Mouse (Mus musculus) lung, embryonic 14.5 days (tissue): ENCODE results near the gene Rnf167. TPM values are rescaled to one million over a fixed set of nuclear protein-coding genes. Genes with fewer than 3 reads are reported as not detected.

ENCODE experiments used
- ATAC-seq: fragments of 200-750 bp; cut with Nextera tagmentation; 2 replicates; pipeline ENCODE4 v1.8.0; 2017; ENCODE audit warnings: mild to moderate bottlenecking, moderate TSS enrichment, moderate library complexity; ENCODE audit not compliant: insufficient read depth
- DNase-seq: peaks from one replicate; pipeline ENCODE4 v3.0.0-alpha.2; 2015
- H3K27ac ChIP-seq: fragments of 300-500 bp; sonication (generic); 2 replicates; pipeline ENCODE4 v1.5.1; 2014; ENCODE audit warnings: low read depth, mild to moderate bottlenecking, moderate library complexity
- H3K27me3 ChIP-seq: fragments of 300-500 bp; sonication (generic); 2 replicates; pipeline ENCODE4 v1.6.1; 2014; ENCODE audit warnings: low read length, control low read depth; ENCODE audit not compliant: insufficient read depth
- H3K36me3 ChIP-seq: fragments of 300-500 bp; sonication (generic); 2 replicates; pipeline ENCODE4 v1.6.1; 2014; ENCODE audit warnings: control low read depth; ENCODE audit not compliant: insufficient read depth
- H3K4me1 ChIP-seq: fragments of 300-500 bp; sonication (generic); 2 replicates; pipeline ENCODE4 v1.6.1; 2014; ENCODE audit warnings: antibody characterized with exemption, control low read depth; ENCODE audit not compliant: insufficient read depth
- H3K4me2 ChIP-seq: fragments of 300-500 bp; sonication (generic); 2 replicates; pipeline ENCODE4 v1.6.1; 2014; ENCODE audit warnings: mild to moderate bottlenecking
- H3K4me3 ChIP-seq: fragments of 300-500 bp; sonication (generic); 2 replicates; pipeline ENCODE4 v1.5.1; 2014; ENCODE audit warnings: low read depth, low read length
- H3K9ac ChIP-seq: fragments of 300-500 bp; sonication (generic); 2 replicates; pipeline ENCODE4 v1.6.1; 2014
- H3K9me3 ChIP-seq: fragments of 300-500 bp; sonication (generic); 2 replicates; pipeline ENCODE4 v1.6.1; 2016; ENCODE audit warnings: low read depth, low read length, control low read depth
- CTCF ChIP-seq: IDR thresholded peaks from 2 replicates; pipeline ENCODE4 v1.5.1; 2016; ENCODE audit warnings: antibody characterized with exemption, low read depth
- WGBS: fragments of 180-500 bp; shearing (Covaris S2); extraction: QIAGEN DNeasy Blood & Tissue Kit; methylation state at CpG from one replicate; pipeline ENCODE4 v1.1.7; 2014; 5-methylcytosine and 5-hydroxymethylcytosine counted together
- polyA plus RNA-seq: library from polyadenylated mRNA; unstranded; fragments of >200 nt; fragmentation: Nextera tagmentation; extraction: Ambion mirVana; gene quantifications from 2 replicates; pipeline ENCODE4 v1.2.1, GENCODE M21; 2014

The Rnf167 gene
- polyA plus RNA-seq, 1 experiment from 2014 or later, result 98.8 TPM

DNA sequence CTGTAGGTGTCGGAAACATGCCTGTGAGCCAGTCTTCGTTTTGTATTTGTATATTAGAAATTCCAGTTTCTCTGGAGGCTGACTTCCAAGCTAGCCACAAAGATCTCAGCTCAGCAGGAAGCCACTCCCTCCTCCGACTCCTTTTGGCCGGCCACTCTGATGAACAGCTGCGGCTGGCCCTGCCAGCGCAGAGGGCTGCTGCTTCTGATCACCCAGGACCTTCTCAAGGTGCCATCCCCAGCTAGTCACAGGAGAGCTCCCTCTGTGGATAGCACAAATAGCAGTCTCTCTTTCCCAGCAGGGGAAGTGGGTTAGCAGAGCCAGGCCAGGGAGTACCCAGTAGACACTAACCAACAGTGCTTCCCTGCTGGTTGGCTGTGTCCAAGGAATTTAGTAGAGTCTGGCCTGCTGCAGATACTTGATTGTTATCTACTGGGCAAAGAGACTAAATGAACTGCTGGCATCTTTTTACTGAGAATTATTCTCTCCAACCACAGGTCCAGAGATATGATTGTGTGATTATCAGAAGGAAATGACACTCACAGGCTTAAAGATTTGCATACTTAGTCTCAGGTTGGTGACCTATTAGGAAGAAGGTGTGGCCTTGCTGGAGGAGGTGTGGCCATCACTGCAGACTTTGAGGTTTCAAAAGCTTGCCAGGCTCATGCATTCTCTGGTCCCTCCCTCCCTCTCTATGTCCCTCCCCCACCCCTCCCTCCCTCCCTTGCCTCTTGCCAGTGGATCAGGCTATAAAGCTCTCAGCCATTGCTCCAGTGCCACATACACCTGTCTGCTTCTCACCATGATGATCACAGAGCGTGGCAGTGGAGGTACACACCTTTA is 24.8 kb upstream of the Rnf167 start:
- H3K4me1 ChIP-seq, result no peaks in the 10 kb centered on the region
- 28% methylated on average over 7 of the region's 7 CpGs for WGBS
- no peak for TF ChIP-seq CTCF
- H3K9ac ChIP-seq, result no peak overlapping the region
- H3K27ac ChIP-seq, result 0 out of 2 replicates have a peak overlapping the region, but pooled peaks have one; percentile 24
- ATAC-seq (no peak), DNase-seq (peak; percentile 46)
- H3K27me3 ChIP-seq, result no peaks in the 10 kb centered on the region
- H3K4me2 ChIP-seq, result no peak overlapping the region
- no peaks in the 10 kb centered on the region for H3K36me3 ChIP-seq
- no peaks in the 10 kb centered on the region for H3K9me3 ChIP-seq
- H3K4me3 ChIP-seq, result no peak overlapping the region

DNA sequence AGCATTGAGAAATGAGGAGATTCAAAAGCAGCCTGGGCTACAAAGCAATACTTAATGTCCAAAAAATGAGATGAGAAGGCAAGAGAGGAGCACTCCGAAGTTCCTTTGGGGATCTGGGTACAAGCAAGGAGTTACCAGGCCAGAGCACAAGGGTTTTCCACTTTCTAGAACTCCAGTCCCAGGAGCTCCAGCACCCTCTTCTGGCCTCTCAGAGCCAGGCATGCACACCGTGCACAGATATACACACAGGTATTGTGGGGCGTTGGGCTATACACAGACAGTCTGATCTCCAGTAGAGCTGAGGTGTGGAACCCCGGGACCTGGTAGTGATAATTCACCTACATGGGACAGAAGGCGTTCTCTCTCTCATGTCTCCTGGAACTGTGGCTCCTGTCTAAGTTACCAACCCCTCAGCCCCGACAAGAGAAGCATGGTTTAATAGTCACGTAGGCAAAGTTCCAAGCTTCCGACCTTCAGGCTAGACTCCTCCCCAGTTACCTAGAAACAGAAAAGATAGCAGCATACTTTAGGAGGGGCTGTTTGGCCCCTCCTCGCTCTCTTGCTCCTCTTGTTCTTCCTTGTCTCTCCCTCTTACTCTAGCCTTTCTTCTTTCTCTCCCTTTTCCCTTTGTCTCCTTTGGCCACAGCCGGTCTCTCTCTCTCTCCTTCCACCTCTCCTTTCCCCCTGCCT is 23.8 kb upstream of the Rnf167 start:
- no peak overlapping the region for H3K4me3 ChIP-seq
- H3K9ac ChIP-seq, result no peak overlapping the region
- WGBS, result 70% methylated on average over 10 of the region's 10 CpGs
- no peaks in the 10 kb centered on the region for H3K9me3 ChIP-seq
- peak; percentile 34 for DNase-seq
- H3K27ac ChIP-seq, result no peak overlapping the region
- ATAC-seq, result no peak
- H3K4me1 ChIP-seq, result no peaks in the 10 kb centered on the region
- H3K4me2 ChIP-seq, result no peak overlapping the region
- no peaks in the 10 kb centered on the region for H3K36me3 ChIP-seq
- TF ChIP-seq CTCF, result peak; percentile 45
- no peaks in the 10 kb centered on the region for H3K27me3 ChIP-seq

DNA sequence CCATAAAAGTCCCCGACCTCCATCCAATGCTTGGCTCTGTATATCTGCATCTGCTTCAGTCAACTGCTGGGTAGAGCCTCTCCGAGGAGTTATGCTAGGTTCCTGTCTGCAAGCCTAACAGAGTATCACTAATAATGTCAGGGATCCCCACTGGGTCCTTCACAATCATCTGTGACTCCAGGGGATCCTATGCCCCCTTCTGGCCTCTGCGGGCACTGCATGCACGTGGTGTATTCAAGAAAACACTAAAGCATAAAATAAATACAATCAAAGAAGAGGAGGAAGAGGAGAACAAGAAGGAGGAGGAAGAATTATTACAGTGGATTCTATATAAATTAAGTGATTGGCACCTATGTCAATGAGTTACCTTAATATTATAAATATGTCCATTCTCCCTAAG is 21.6 kb upstream of the Rnf167 start:
- peak; percentile 77 for DNase-seq

DNA sequence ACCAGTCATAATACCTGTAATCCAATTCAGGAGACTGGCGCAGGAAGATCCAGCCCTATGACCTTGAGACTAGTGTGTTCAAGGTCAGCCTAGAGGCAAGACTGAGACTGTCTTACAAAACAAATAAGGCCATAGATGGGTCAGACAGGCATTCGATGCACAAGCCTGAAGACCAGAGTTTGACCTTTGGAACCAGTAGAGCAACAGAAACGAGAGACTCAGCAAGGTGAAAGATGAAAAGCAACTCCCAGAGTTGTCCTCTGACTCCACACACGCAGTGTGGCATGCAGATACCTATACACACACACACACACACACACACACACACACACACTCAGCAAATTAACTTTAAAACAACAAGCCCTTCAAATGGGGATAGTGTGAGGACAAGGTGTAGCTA is 20.2 kb upstream of the Rnf167 start:
- DNase-seq, result no peak
- H3K27ac ChIP-seq, result no peak overlapping the region
- H3K9me3 ChIP-seq, result no peaks in the 10 kb centered on the region
- H3K4me2 ChIP-seq, result no peak overlapping the region
- no peaks in the 10 kb centered on the region for H3K36me3 ChIP-seq
- H3K4me1 ChIP-seq, result no peaks in the 10 kb centered on the region
- no peak overlapping the region for H3K4me3 ChIP-seq
- 60% methylated on average over 4 of the region's 4 CpGs for WGBS
- no peak overlapping the region for H3K9ac ChIP-seq
- no peak for TF ChIP-seq CTCF
- H3K27me3 ChIP-seq, result no peaks in the 10 kb centered on the region
- no peak for ATAC-seq

More for the DNA sequence above, 21.6 kb upstream of the Rnf167 start:
- Histone ChIP-seq H3K9ac (no peak overlapping the region), H3K4me2 (no peak overlapping the region), H3K9me3 (no peaks in the 10 kb centered on the region), H3K36me3 (no peaks in the 10 kb centered on the region), H3K4me3 (no peak overlapping the region), H3K4me1 (no peaks in the 10 kb centered on the region), H3K27ac (no peak overlapping the region), H3K27me3 (no peaks in the 10 kb centered on the region)
- ATAC-seq, result no peak
- 39% methylated on average over 4 of the region's 4 CpGs for WGBS
- TF ChIP-seq CTCF, result peak; percentile 70

DNA sequence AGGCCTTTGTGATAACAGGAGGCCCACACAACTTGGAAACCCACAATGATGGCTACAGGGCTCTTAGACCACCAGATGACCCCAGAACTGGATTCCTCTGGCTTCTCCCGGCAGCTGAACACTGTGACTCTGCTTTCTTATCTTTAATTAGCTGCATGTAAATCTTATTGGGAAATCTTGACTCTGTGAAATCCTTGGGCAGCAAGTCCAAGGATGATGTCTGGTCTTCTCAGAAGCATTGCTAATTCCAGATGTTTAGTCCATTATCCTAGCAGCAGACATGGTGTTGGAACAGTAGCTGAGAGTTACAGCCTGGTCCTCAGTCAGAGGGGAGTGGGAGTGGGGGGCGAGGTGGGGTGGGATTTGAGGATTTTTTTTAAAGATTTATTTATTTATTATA is 18.6 kb upstream of the Rnf167 start:
- H3K36me3 ChIP-seq, result no peaks in the 10 kb centered on the region
- H3K4me2 ChIP-seq, result no peak overlapping the region
- DNase-seq (peak; percentile 34), ATAC-seq (no peak)
- no peak overlapping the region for H3K4me3 ChIP-seq
- WGBS, result 57% methylated on average over 2 of the region's 2 CpGs
- no peak overlapping the region for H3K9ac ChIP-seq
- no peak overlapping the region for H3K27ac ChIP-seq
- H3K27me3 ChIP-seq, result no peaks in the 10 kb centered on the region
- H3K9me3 ChIP-seq, result no peaks in the 10 kb centered on the region
- no peaks in the 10 kb centered on the region for H3K4me1 ChIP-seq
- no peak for TF ChIP-seq CTCF

DNA sequence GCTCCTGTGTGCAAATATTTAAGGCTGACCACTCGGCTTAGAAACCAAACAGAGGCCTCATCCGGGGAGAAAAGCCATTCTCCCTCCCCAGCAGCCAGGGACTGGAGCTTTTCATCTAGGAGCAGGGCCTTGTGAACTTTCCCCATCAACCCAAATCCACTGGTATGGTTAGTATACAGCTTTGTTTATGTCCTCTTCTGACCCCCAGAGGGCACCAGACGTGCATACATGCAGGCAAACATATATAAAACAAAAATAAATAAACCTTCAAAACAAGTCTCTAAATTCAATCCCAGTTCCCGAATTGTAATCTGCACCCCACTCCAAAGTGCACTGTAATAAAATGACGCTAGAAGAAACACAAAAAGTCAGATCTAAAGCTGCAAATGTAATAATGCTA is 17.5 kb upstream of the Rnf167 start:
- WGBS, result 46% methylated on average over 5 of the region's 5 CpGs
- Histone ChIP-seq H3K27me3 (no peaks in the 10 kb centered on the region), H3K27ac (no peak overlapping the region), H3K4me3 (no peak overlapping the region), H3K4me1 (no peaks in the 10 kb centered on the region), H3K9ac (no peak overlapping the region), H3K9me3 (no peaks in the 10 kb centered on the region), H3K4me2 (no peak overlapping the region), H3K36me3 (no peaks in the 10 kb centered on the region)
- ATAC-seq, result no peak
- peak; percentile 41 for TF ChIP-seq CTCF
- DNase-seq, result peak; percentile 42

DNA sequence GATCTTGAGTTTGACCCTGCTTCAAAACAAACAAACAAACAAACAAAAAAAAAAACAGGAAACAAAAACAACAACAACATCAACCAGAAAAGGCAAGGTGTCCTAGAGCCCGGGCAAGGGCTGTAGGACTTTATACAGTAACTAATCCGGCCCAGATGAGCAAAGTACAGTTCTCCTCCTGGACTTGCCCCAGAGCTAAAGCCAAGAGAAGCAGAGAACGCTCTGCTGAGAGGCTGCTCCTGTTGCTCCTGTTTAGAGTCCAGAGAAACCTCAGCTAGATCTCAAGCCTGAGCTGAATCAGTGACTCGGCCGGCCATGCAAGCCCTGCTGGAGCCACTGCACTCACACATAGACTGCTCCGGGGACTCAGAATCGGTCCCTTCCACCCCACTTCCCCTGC is 16.9 kb upstream of the Rnf167 start:
- no peak for TF ChIP-seq CTCF
- DNase-seq (no peak), ATAC-seq (no peak)
- no peak overlapping the region for H3K27ac ChIP-seq
- no peaks in the 10 kb centered on the region for H3K27me3 ChIP-seq
- H3K9ac ChIP-seq, result no peak overlapping the region
- H3K9me3 ChIP-seq, result no peaks in the 10 kb centered on the region
- 73% methylated on average over 7 of the region's 7 CpGs for WGBS
- H3K4me2 ChIP-seq, result no peak overlapping the region
- no peak overlapping the region for H3K4me3 ChIP-seq
- H3K36me3 ChIP-seq, result no peaks in the 10 kb centered on the region
- H3K4me1 ChIP-seq, result no peaks in the 10 kb centered on the region
